Mouse (Mus musculus): Measurements from ENCODE around the gene Als2cr12.
"Not testable (repeated sequence)": the region's sequence is repeated elsewhere in the genome, so short reads cannot be mapped to it uniquely, and the experiment has no call there.

Gene Als2cr12

DNA sequence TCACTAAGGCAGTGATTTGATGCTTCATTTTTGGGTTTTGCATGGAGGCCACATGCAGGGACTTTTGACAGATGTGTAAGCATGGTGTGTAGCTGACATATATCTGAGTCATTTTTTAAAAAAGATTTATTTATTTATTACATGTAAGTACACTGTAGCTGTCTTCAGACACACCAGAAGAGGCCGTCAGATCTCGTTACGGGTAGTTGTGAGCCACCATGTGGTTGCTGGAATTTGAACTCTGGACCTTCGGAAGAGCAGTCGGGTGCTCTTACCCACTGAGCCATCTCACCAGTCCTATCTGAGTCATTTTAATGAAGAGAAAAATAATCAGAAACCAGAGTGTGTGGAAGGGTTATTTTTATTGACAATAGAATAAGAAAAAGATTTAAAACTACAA lies 86.2 kb downstream of the Als2cr12 start:
- DNase-seq = not testable (repeated sequence)

GRCm38 (mm10) chr1:58603738-58604137 lies 92.1 kb downstream of the Als2cr12 start:
- no peak for DNase-seq

GRCm38 (mm10) chr1:58602681-58603080 lies 93.1 kb downstream of the Als2cr12 start:
- DNase-seq = no peak
